Mouse (Mus musculus) stomach, postnatal 0 days (tissue): ENCODE measurements around the gene Macrod1. TPM values are rescaled to one million over a fixed set of nuclear protein-coding genes. Genes with fewer than 3 reads are reported as not detected.
A peak's percentile ranks its signal among the peaks of the same experiment; 100 is the strongest.
"Not testable (repeated sequence)": the region's sequence is repeated elsewhere in the genome, so short reads cannot be mapped to it uniquely, and the experiment has no call there.

Source experiments
- ATAC-seq: fragments of 200-750 bp; cut with Nextera tagmentation; 2 replicates; pipeline ENCODE4 v1.8.0; 2017; ENCODE audit not compliant: low FRiP score, low TSS enrichment
- DNase-seq: peaks from one replicate; pipeline ENCODE4 v3.0.0-alpha.2; 2016; ENCODE audit warnings: low spot score
- H3K27ac ChIP-seq: fragments of 300-500 bp; sonication (generic); replicated peaks from 2 replicates; pipeline ENCODE4 v1.5.1; 2014; ENCODE audit warnings: mild to moderate bottlenecking, control low read depth
- H3K27me3 ChIP-seq: fragments of 300-500 bp; sonication (generic); 2 replicates; pipeline ENCODE4 v1.6.1; 2014; ENCODE audit warnings: low read length; ENCODE audit not compliant: control insufficient read depth, insufficient read depth
- H3K36me3 ChIP-seq: fragments of 300-500 bp; sonication (generic); 2 replicates; pipeline ENCODE4 v1.6.1; 2014; ENCODE audit warnings: low read length, mixed read lengths; ENCODE audit not compliant: control insufficient read depth, insufficient read depth
- H3K4me1 ChIP-seq: fragments of 300-500 bp; sonication (generic); replicated peaks from 2 replicates; pipeline ENCODE4 v1.6.1; 2014; ENCODE audit warnings: antibody characterized with exemption; ENCODE audit not compliant: control insufficient read depth, insufficient read depth
- H3K4me2 ChIP-seq: fragments of 300-500 bp; sonication (generic); replicated peaks from 2 replicates; pipeline ENCODE4 v1.6.1; 2014; ENCODE audit warnings: low read depth, mild to moderate bottlenecking, control low read depth, moderate library complexity
- H3K4me3 ChIP-seq: fragments of 300-500 bp; sonication (generic); 2 replicates; pipeline ENCODE4 v1.5.1; 2014; ENCODE audit warnings: low read depth, low read length, control low read depth
- H3K9ac ChIP-seq: fragments of 300-500 bp; sonication (generic); 2 replicates; pipeline ENCODE4 v1.6.1; 2014; ENCODE audit warnings: mild to moderate bottlenecking, low read length, control low read depth, mixed read lengths
- H3K9me3 ChIP-seq: fragments of 300-500 bp; sonication (generic); 2 replicates; pipeline ENCODE4 v1.6.1; 2016; ENCODE audit warnings: low read length; ENCODE audit not compliant: control insufficient read depth
- CTCF ChIP-seq: IDR thresholded peaks from 2 replicates; pipeline ENCODE4 v1.5.1; 2016; ENCODE audit warnings: antibody characterized with exemption, low read depth, mild to moderate bottlenecking, moderate library complexity
- EP300 ChIP-seq: optimal IDR thresholded peaks from 2 replicates; pipeline ENCODE3; 2016; ENCODE audit warnings: antibody characterized with exemption
- WGBS: fragments of 180-500 bp; shearing (Covaris S2); extraction: QIAGEN DNeasy Blood & Tissue Kit; methylation state at CpG from one replicate; pipeline ENCODE4 v1.1.7; 2014; 5-methylcytosine and 5-hydroxymethylcytosine counted together
- polyA plus RNA-seq: library from polyadenylated mRNA; unstranded; fragments of >200 nt; fragmentation: Nextera tagmentation; extraction: Ambion mirVana; gene quantifications from 2 replicates; pipeline ENCODE4 v1.2.1, GENCODE M21; 2015

Gene Macrod1
- polyA plus RNA-seq, 1 experiment from 2014 or later = 16.8 TPM

GRCm38 (mm10) chr19:7039088-7039720, 17.4 kb upstream of the Macrod1 start:
- ATAC-seq (peak; percentile 2), DNase-seq (peak; percentile 70)
- Histone ChIP-seq H3K4me2 (peak overlapping the region; percentile 74), H3K9ac (peak overlapping the region; percentile 91), H3K4me1 (peaks cover 7% of the 10 kb centered on the region), H3K36me3 (peaks cover 2% of the 10 kb centered on the region; the same call in 1 of the 2 replicates), H3K27me3 (no peaks in the 10 kb centered on the region), H3K27ac (peak overlapping the region; percentile 92), H3K4me3 (peak overlapping the region; percentile 89), H3K9me3 (no peaks in the 10 kb centered on the region)
- 2% methylated on average over 34 of the region's 35 CpGs for WGBS
- TF ChIP-seq EP300 (no peak), CTCF (no peak)

- Histone ChIP-seq H3K27me3 (no peaks in the 10 kb centered on the region), H3K4me1 (peaks cover 7% of the 10 kb centered on the region), H3K4me2 (peak within 1 kb of the TSS; percentile 74), H3K27ac (peak within 1 kb of the TSS; percentile 96), H3K36me3 (no peaks in the 10 kb centered on the region), H3K9ac (peak within 1 kb of the TSS; percentile 91), H3K9me3 (no peaks in the 10 kb centered on the region), H3K4me3 (peak within 1 kb of the TSS; percentile 89)
- ATAC-seq (peak; percentile 99), DNase-seq (peak; percentile 98)
- WGBS = under 1% methylated on average over 49 of the region's 49 CpGs
- TF ChIP-seq CTCF (peak; percentile 73), EP300 (peak; percentile 94)
Observed at GRCm38 (mm10) chr19:7039841-7040636, 16.6 kb upstream of the Macrod1 start, which contains the start of gene Stip1. Stip1 (minus strand) TSS chr19:7039967.

DNA sequence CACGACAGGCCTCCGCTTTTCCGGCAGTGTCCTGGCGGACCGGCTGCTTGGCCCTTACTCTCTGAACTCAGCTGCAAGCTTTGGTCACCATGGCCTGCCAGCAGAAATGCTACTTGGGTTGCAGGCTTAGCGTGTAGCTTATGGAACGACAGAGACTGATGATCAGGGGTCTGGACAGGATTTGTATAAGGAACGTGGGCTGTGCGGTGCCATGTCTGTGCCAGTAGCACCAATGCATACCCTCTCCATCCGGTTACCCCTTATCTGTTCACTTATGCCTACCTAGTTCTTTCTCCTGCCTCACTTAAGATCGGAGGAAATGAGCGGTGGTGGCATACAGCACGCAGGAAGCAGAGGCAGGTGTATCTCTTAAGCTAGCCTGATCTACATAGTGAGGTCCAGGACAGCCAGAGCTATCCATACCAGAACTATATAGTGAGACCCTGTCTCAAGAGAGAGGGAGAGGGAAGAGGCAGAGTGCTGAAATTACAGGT, 15.9 kb upstream of the Macrod1 start:
- Histone ChIP-seq H3K4me2 (peak overlapping the region; percentile 72), H3K9me3 (no peaks in the 10 kb centered on the region), H3K9ac (peak overlapping the region; percentile 76), H3K36me3 (no peaks in the 10 kb centered on the region), H3K27ac (peak overlapping the region; percentile 96), H3K4me1 (peaks cover 7% of the 10 kb centered on the region), H3K4me3 (peak overlapping the region; percentile 50), H3K27me3 (no peaks in the 10 kb centered on the region)
- ATAC-seq (no peak), DNase-seq (no peak)
- WGBS = 20% methylated on average over 13 of the region's 13 CpGs
- no peak for TF ChIP-seq CTCF
- TF ChIP-seq EP300 = no peak

DNA sequence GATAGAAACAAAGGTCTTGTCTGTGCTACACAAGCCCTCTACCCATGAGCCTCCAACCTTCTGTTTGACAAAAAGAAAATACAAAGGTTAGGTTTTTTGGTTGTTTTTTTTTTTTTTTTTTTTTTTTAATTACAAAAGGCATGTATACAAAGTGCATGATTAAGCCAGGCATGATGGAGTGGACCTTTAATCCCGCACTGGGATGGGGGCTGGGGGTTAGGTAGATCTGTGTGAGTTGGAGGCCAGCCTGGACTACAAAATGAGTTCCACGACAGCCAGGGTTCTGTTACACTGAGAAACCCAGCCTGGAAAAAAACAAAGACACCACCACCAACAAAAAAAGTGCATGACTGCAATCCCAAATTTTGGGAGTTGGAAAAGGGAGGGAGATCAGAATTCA, 15.4 kb upstream of the Macrod1 start:
- Histone ChIP-seq H3K9me3 (no peaks in the 10 kb centered on the region), H3K9ac (no peak overlapping the region), H3K27me3 (no peaks in the 10 kb centered on the region), H3K4me2 (no peak overlapping the region), H3K4me1 (peaks cover 7% of the 10 kb centered on the region), H3K27ac (peak overlapping the region; percentile 96), H3K36me3 (no peaks in the 10 kb centered on the region), H3K4me3 (no peak overlapping the region)
- ATAC-seq (no peak), DNase-seq (no peak)
- TF ChIP-seq EP300 = no peak
- no peak for TF ChIP-seq CTCF
- 79% methylated on average over 2 of the region's 2 CpGs for WGBS

DNA sequence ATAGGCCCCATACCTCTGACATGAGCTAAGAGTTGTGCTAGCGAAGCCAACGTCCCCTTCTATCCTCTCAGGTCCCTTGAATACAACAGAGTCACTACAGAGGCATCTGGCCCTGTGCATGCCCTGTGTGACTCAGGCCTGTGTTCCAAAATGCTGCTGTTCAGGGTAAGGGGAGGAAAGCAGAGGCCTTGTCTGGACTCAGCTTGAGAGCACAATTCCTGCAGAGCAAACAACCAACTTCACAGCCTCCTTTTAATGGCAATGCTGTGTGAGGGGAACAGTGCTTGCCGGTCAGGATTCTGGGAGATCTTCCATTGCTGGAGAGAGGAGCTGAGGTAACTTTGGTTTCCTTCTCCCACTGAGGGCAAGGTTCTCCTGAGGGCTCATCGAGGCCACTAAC, 12.3 kb upstream of the Macrod1 start:
- no peak overlapping the region for H3K9ac ChIP-seq
- no peaks in the 10 kb centered on the region for H3K9me3 ChIP-seq
- no peaks in the 10 kb centered on the region for H3K27me3 ChIP-seq
- ATAC-seq (no peak), DNase-seq (no peak)
- H3K4me2 ChIP-seq = no peak overlapping the region
- H3K4me1 ChIP-seq = peaks cover 3% of the 10 kb centered on the region; the same call in 1 of the 2 replicates
- no peak overlapping the region for H3K4me3 ChIP-seq
- WGBS = 70% methylated on average over 4 of the region's 4 CpGs
- no peaks in the 10 kb centered on the region for H3K36me3 ChIP-seq
- H3K27ac ChIP-seq = no peak overlapping the region
- no peak for TF ChIP-seq CTCF
- TF ChIP-seq EP300 = no peak

DNA sequence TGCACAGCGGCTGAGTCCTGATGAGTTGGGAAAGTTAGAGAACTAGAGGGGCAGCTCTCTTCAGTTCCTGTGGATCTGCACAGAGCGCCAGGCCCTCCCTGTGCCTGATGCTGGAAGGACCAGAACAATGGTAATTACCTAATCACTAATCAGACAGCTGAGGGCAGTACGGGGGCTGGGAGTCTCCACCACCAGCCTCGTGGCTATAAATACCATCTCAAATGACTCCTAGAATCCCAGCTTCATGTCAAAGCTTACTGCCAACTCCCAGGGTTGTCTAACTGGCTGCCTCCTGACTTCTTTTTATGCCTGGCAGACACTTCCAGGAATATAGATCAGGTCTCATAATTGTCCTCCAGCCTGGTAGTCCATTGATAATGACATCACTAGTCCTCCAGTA, 11.9 kb upstream of the Macrod1 start:
- no peak overlapping the region for H3K4me3 ChIP-seq
- peaks cover 3% of the 10 kb centered on the region; the same call in 1 of the 2 replicates for H3K4me1 ChIP-seq
- ATAC-seq = no peak
- DNase-seq = no peak
- H3K4me2 ChIP-seq = no peak overlapping the region
- H3K27me3 ChIP-seq = no peaks in the 10 kb centered on the region
- H3K36me3 ChIP-seq = no peaks in the 10 kb centered on the region
- 47% methylated on average over 4 of the region's 4 CpGs for WGBS
- TF ChIP-seq CTCF (no peak), EP300 (no peak)
- no peak overlapping the region for H3K9ac ChIP-seq
- H3K9me3 ChIP-seq = no peaks in the 10 kb centered on the region
- no peak overlapping the region for H3K27ac ChIP-seq

DNA sequence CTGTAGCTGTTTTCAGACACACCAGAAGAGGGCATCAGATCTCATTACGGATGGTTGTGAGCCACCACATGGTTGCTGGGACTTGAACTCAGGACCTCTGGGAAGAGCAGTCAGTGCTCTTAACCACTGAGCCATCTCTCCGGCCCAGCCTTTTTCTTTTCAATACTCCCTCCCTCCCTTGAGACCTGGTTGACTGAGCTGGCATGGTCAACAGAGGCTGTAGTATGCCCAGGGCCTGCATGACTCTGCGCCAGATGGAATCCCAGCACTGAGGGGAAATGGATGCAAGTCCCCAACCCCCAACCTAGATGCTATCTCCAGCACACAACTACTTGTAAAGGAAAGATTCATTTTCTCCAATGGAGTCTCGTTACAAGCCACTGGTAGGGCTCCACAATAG, 3.2 kb upstream of the Macrod1 start:
- 93% methylated on average over 4 of the region's 4 CpGs for WGBS

More for the DNA sequence above, 3.2 kb upstream of the Macrod1 start:
- not testable (repeated sequence) for H3K27me3 ChIP-seq, H3K9ac ChIP-seq, H3K4me3 ChIP-seq, H3K36me3 ChIP-seq, ATAC-seq, H3K27ac ChIP-seq, H3K4me1 ChIP-seq, H3K9me3 ChIP-seq, DNase-seq, H3K4me2 ChIP-seq
